Mouse (Mus musculus) testis, adult 2 months (tissue): ENCODE data around the gene Cyp2f2.

Source experiments
- CTCF ChIP-seq: fragments of 200-500 bp; IDR thresholded peaks from 2 replicates; pipeline ENCODE4 v1.5.1; 2012; ENCODE audit warnings: low read depth, mild to moderate bottlenecking, inconsistent platforms, low read length, moderate library complexity; ENCODE audit not compliant: control insufficient read depth, insufficient read depth, insufficient replicate concordance
- POLR2A ChIP-seq: fragments of 200-500 bp; IDR thresholded peaks from 2 replicates; pipeline ENCODE4 v1.6.1; 2012; ENCODE audit warnings: low read depth, mild to moderate bottlenecking, inconsistent platforms, low read length, moderate library complexity; ENCODE audit not compliant: control insufficient read depth

DNA sequence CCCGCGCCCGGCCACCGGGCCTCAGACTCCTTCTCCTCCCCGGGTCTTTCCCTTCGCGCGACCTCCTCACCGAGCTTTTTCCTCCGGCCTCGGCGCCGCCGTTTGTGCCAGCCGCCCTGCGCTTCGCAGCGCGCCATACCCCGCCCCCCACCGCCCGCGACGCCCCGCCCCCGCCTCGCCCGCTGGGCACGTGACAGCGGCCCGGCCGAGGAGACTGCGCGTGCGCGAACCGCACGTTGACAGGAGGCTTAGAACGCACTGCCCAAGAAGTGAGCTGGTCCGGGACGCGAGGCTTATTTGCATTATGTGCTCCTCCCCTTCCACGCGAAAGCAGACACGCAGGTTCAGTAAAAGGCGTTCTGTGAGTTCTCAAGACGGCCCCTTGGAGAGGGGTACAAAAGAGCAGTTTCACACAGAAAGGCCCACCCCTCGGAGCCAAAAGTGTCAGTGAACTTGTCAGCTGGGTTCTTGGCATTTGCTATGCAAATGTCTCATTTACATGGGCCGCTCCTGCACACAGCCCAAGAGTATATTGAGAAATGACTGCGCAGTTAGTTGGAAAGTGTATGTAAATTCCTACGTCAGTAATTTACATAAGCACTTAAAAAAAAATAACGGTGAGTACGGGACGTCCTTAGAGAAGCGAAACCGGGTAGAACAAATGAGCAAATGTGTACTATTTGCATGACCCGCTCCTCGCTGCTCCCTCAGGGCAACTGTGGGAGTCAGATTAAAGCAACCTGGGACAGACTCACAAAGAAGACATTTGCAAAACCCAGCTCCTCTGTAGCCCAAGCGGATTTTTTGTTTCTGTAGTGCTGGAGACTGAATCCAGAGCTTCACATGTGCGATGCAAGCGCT, 47.1 kb downstream of the Cyp2f2 start, which contains the start of gene Egln2:
- TF ChIP-seq POLR2A (peak; percentile 5), CTCF (0 out of 2 replicates have a peak, but pooled peaks have one; percentile 11)
